Mouse (Mus musculus) liver, adult 10 weeks (tissue): ENCODE measurements around the gene Gm17402. TPM values are rescaled to one million over a fixed set of nuclear protein-coding genes. Genes with fewer than 3 reads are reported as not detected.

Source experiments
- polyA plus RNA-seq: library from polyadenylated mRNA; stranded (reverse); fragments of 350-450 nt; fragmentation: Illumina TruSeq; extraction: RNeasy Lipid Tissue Mini Kit (QIAGEN cat#74804); gene quantifications from one replicate; pipeline ENCODE4 v1.2.3, GENCODE M21; 2014; ENCODE audit warnings: low read depth, low replicate concordance

Gm17402 gene
- not detected for polyA plus RNA-seq

GRCm38 (mm10) chr3:67375063-67375462 is at the start of gene Gm17402:
Gene Gm17402 (minus strand): TSS chr3:67375163.

GRCm38 (mm10) chr3:67373872-67374271 is 1.1 kb downstream of the Gm17402 start, which contains the start of gene Mlf1:
Gene Mlf1 (plus strand): TSS chr3:67374097.

Other genes with a start within 250 kb of the Gm17402 start
- gene Mlf1, start 1.1 kb downstream of the Gm17402 start, polyA plus RNA-seq: not detected
- 107 TPM for gene Gfm1, start 54.9 kb upstream of the Gm17402 start, polyA plus RNA-seq
- gene Lxn, start 88.8 kb upstream of the Gm17402 start, polyA plus RNA-seq: 0.64 TPM
- gene Rarres1, start 140.4 kb upstream of the Gm17402 start, polyA plus RNA-seq: 47.9 TPM
- 174 TPM for gene Mfsd1, start 207.6 kb upstream of the Gm17402 start, polyA plus RNA-seq